In the genomic region with DNA sequence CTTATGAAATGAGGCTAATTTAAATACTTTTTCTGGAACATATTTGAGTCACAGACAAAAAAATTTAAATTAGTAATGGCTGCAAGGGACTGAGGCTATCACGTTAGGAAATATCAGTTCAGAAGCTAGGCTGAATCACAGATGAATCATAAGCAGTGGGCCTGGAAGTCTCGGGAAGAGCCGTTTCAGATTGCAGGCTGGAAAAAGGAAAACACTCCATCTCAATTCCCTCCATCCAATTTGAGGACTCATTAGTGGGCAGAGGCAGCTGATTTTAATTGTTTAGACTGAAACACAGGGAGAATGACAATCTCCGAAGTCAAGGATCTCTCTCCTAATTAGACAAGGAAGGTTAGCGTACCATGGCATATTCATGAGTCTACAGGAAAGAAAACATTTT, we compare ENCODE assay signal across 23 mouse cellular contexts.
DNase-seq lines count a peak whose midpoint lies in the region; ATAC-seq and TF ChIP-seq lines count a peak whose summit lies in the region.
"Had no signal": no experiment of that assay in that cellular context is flagged by ENCODE, and none has a peak within 500 bp of the region (broad histone marks: within the 10 kb centered on the region; RNA-seq: fewer than 3 reads in every experiment).

No protein-coding gene starts in this region.

- H3K4me1 ChIP-seq in embryonic facial prominence, embryonic 14.5 days (ENCODE audit: control insufficient read depth, insufficient read depth, low read length): no peaks in the 10 kb centered on the region
- peaks cover 39% of the 10 kb centered on the region for H3K4me1 ChIP-seq in embryonic facial prominence, embryonic 10.5 days

- no peaks in the 10 kb centered on the region for H3K27me3 ChIP-seq in embryonic facial prominence, embryonic 14.5 days (replicated peaks; ENCODE audit: control insufficient read depth, insufficient read depth, low read length)
- H3K27me3 ChIP-seq in embryonic facial prominence, embryonic 10.5 days (replicated peaks; ENCODE audit: low read depth, poor library complexity, severe bottlenecking): no peaks in the 10 kb centered on the region; the same call in 1 of the 2 replicates
- H3K27me3 ChIP-seq: midbrain, embryonic 13.5 days had no signal

- H3K4me2 ChIP-seq in embryonic facial prominence, embryonic 14.5 days (ENCODE audit: low read depth, low read length): no peak overlapping the region
- H3K4me2 ChIP-seq: midbrain, embryonic 13.5 days had no signal

- no peaks in the 10 kb centered on the region for H3K9me3 ChIP-seq in embryonic facial prominence, embryonic 14.5 days (ENCODE audit: control insufficient read depth, low read length)
- H3K9me3 ChIP-seq in embryonic facial prominence, embryonic 10.5 days: no peaks in the 10 kb centered on the region
- H3K9me3 ChIP-seq: midbrain, embryonic 13.5 days had no signal

- intact Hi-C loops in left cerebral cortex, adult 2 months (cut with DNase I): loop anchor here (10.0 kb wide), 1 partner anchor 253 kb away; no protein-coding TSS in a partner anchor
- intact Hi-C loops in left cerebral cortex, postnatal 36 days (cut with DNase I): no loop called here

- H3K36me3 ChIP-seq in embryonic facial prominence, embryonic 14.5 days (ENCODE audit: control insufficient read depth, insufficient read depth, low read length): no peaks in the 10 kb centered on the region
- no peaks in the 10 kb centered on the region for H3K36me3 ChIP-seq in embryonic facial prominence, embryonic 10.5 days (replicated peaks)
- H3K36me3 ChIP-seq: midbrain, embryonic 13.5 days had no signal

- H3K4me3 ChIP-seq in embryonic facial prominence, embryonic 14.5 days (ENCODE audit: low read depth, low read length): no peak overlapping the region
- no peak overlapping the region for H3K4me3 ChIP-seq in embryonic facial prominence, embryonic 10.5 days
- no peak overlapping the region for H3K4me3 ChIP-seq in left cerebral cortex, adult 2 months
- H3K4me3 ChIP-seq: erythroblast, embryonic 14.5 days; heart, adult 2 months; midbrain, embryonic 13.5 days had no signal

- no peak overlapping the region for H3K9ac ChIP-seq in embryonic facial prominence, embryonic 14.5 days (ENCODE audit: low read depth, low read length)
- H3K9ac ChIP-seq: midbrain, embryonic 13.5 days had no signal

- no peak for TF ChIP-seq CTCF in left cerebral cortex, adult 2 months (IDR thresholded peaks at IDR 0.05)
- TF ChIP-seq CTCF in brain, embryonic 14.5 days (IDR thresholded peaks at IDR 0.05; ENCODE audit: borderline replicate concordance, extremely low read depth, insufficient read depth, insufficient read length): no peak

- ATAC-seq in embryonic facial prominence, embryonic 14.5 days (ENCODE audit: low read depth): 0 out of 2 replicates have a peak, but pooled peaks have one; percentile 18
- ATAC-seq: activated CD4-positive, CD25-positive, alpha-beta regulatory T cell, adult 4 months; midbrain, embryonic 13.5 days had no signal

- H3K27ac ChIP-seq in embryonic facial prominence, embryonic 14.5 days (replicated peaks; ENCODE audit: low read depth, low read length): no peak overlapping the region
- H3K27ac ChIP-seq in embryonic facial prominence, embryonic 10.5 days (replicated peaks): no peak overlapping the region
- 0 out of 2 replicates have a peak overlapping the region, but pooled peaks have one; percentile 9 for H3K27ac ChIP-seq in left cerebral cortex, adult 2 months
- H3K27ac ChIP-seq: heart, adult 2 months; kidney, postnatal 0 days; midbrain, embryonic 13.5 days had no signal

- DNase-seq in embryonic facial prominence, embryonic 14.5 days (ENCODE audit: low spot score): no peak
- DNase-seq in embryonic facial prominence, embryonic 10.5 days (ENCODE audit: low spot score): no peak
- DNase-seq in left cerebral cortex, adult 2 months (ENCODE audit: extremely low spot score in 1 of 2, low spot score in 2 of 2): no peak
- no peak for DNase-seq in left cerebral cortex, postnatal 36 days (ENCODE audit: low spot score in 2 of 2)
- peak; percentile 61 for DNase-seq in brain, embryonic 14.5 days (ENCODE audit: low read depth)
- peak; percentile 77 for DNase-seq in retina, postnatal 1 day
- DNase-seq in gastrocnemius, adult 18-20 months (ENCODE audit: low spot score): no peak
- no peak for DNase-seq in cerebellum, postnatal 14 days
- DNase-seq: adrenal gland, postnatal 25 days; cerebellum, adult 18-20 months; gastrocnemius, postnatal 25 days; heart, adult 2 months; heart, postnatal 36 days; kidney, adult 11 months; left cerebral cortex, postnatal 4 days; liver; lung, postnatal 10 days; spleen, adult 18-20 months; thymus, adult 2 months had no signal

- 43% methylated on average over 5 of the region's 5 CpGs for WGBS in embryonic facial prominence, embryonic 14.5 days
- WGBS in embryonic facial prominence, embryonic 10.5 days: 51% methylated on average over 5 of the region's 5 CpGs

- no peak for TF ChIP-seq POLR2A in brain, embryonic 14.5 days (IDR thresholded peaks at IDR 0.05; ENCODE audit: borderline replicate concordance, extremely low read depth, insufficient read depth, insufficient read length, poor library complexity, severe bottlenecking)

Comparison
In these comparisons a context has a peak if more than half of its experiments do, and no peak if none do; other contexts are left out.
1. DNase-seq: peak in brain, embryonic 14.5 days (single experiment) and retina, postnatal 1 day (single experiment); none in embryonic facial prominence, embryonic 14.5 days (single experiment), embryonic facial prominence, embryonic 10.5 days (single experiment), left cerebral cortex, adult 2 months (0 of 2), left cerebral cortex, postnatal 36 days (0 of 2), gastrocnemius, adult 18-20 months (single experiment) and cerebellum, postnatal 14 days (0 of 2).